Mouse (Mus musculus) limb, embryonic 10.5 days (tissue): ENCODE data around the gene Egr4. TPM values are rescaled to one million over a fixed set of nuclear protein-coding genes. Genes with fewer than 3 reads are reported as not detected.
A peak's percentile ranks its signal among the peaks of the same experiment; 100 is the strongest.

Experiments used
- DNase-seq: peaks from one replicate; pipeline ENCODE4 v3.0.0-alpha.2; 2017; ENCODE audit warnings: low spot score
- H3K27ac ChIP-seq: fragments of 300-500 bp; sonication (generic); 2 replicates; pipeline ENCODE4 v1.5.1; 2016; ENCODE audit warnings: mild to moderate bottlenecking
- H3K27me3 ChIP-seq: fragments of 300-500 bp; sonication (generic); 2 replicates; pipeline ENCODE4 v1.6.1; 2016; ENCODE audit warnings: low read depth, mild to moderate bottlenecking; ENCODE audit not compliant: poor library complexity, severe bottlenecking
- H3K36me3 ChIP-seq: fragments of 300-500 bp; sonication (generic); 2 replicates; pipeline ENCODE4 v1.6.1; 2016; ENCODE audit warnings: mild to moderate bottlenecking, moderate library complexity
- H3K4me1 ChIP-seq: fragments of 300-500 bp; sonication (generic); 2 replicates; pipeline ENCODE4 v1.6.1; 2016
- H3K4me3 ChIP-seq: fragments of 300-500 bp; sonication (generic); 2 replicates; pipeline ENCODE4 v1.5.1; 2016; ENCODE audit warnings: mild to moderate bottlenecking, moderate library complexity
- H3K9me3 ChIP-seq: fragments of 300-500 bp; sonication (generic); replicated peaks from 2 replicates; pipeline ENCODE4 v1.6.1; 2016; ENCODE audit warnings: mild to moderate bottlenecking
- WGBS: fragments of 180-500 bp; shearing (Covaris S2); methylation state at CpG from one replicate; pipeline ENCODE4 v1.1.7; 2016; 5-methylcytosine and 5-hydroxymethylcytosine counted together
- polyA plus RNA-seq: library from polyadenylated mRNA; unstranded; fragments of >200 nt; fragmentation: Nextera tagmentation; extraction: Ambion mirVana; gene quantifications from 2 replicates; pipeline ENCODE4 v1.2.1, GENCODE M21; 2016

Egr4 gene
- polyA plus RNA-seq, 1 experiment from 2014 or later = not detected

DNA sequence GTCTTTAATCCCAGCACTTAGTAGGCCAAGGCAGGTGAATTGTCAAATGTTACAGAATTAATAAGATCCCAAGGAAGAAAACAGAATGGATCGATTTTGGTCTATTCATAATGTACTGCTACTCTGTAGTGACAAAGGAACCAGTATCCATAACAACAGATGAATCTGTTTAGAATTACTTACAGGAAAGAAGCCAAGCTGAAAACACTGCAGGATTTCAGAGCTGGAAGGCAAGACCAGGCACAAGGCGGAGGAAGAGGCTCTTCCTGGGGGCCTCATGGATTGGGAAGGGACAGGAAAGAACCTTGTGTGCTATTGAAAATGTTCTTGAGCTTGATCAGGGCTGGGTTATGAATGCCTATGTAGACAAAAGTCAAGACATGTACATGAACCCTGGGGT lies 27.7 kb downstream of the Egr4 start:
- H3K36me3 ChIP-seq = 0 out of 2 replicates have a peak, but pooled peaks cover under 1% of the 10 kb centered on the region
- peaks cover 51% of the 10 kb centered on the region for H3K4me1 ChIP-seq
- no peak overlapping the region for H3K27ac ChIP-seq
- WGBS = 86% methylated on average over 2 of the region's 2 CpGs
- no peak for DNase-seq
- H3K9me3 ChIP-seq = no peaks in the 10 kb centered on the region
- no peak overlapping the region for H3K4me3 ChIP-seq
- H3K27me3 ChIP-seq = peaks cover 69% of the 10 kb centered on the region

DNA sequence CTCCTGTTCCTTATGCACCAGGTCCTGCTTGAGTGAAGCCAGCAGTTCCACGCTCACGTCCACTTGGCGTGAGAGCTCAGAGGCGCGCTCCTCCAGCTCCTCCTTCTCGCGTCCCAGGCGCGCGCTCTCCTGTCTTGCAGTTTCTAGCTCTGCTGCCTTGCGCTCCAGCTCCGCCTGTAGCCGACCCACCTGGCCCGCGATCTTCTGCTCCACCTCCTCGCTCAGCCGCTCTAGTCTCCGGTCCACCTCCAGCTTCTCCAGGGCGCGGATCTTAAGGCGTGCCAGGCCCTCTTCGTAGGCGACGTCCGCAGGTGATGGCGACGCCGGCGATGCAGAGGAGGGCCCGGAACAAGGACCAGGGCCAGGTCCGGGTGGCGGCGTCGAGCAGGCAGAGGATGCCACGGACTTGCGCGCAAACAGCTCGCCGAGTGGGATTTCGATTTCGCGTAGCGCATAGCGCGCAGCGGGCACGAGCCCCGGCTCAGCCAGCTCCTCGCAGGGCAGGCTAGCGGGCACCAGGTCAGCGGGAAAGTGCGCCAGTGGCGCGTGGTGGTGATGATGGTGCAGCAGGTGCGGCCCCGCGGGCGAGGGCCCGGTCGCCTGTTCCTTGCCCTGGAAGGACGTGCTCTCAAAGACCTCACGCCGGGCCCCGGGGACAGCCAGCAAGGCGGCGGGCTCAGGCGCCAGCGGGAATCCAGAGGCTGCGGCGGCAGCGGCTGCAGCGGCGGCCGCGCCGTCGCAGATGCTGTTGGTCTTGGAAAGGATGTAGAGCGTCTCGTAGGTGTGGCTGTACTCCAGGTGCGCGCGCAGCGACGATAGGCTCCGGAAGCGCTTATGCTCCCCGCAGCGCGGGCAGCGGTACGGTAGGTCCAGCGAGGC lies 29.3 kb downstream of the Egr4 start:
- WGBS = 3% methylated on average over 92 of the region's 92 CpGs
- peak overlapping the region; percentile 45 for H3K4me3 ChIP-seq
- H3K4me1 ChIP-seq = peaks cover 37% of the 10 kb centered on the region
- no peaks in the 10 kb centered on the region for H3K9me3 ChIP-seq
- H3K27me3 ChIP-seq = peaks cover 85% of the 10 kb centered on the region
- DNase-seq = peak; percentile 73
- peak overlapping the region; percentile 72 for H3K27ac ChIP-seq
- H3K36me3 ChIP-seq = peaks cover 9% of the 10 kb centered on the region; the same call in 1 of the 2 replicates

DNA sequence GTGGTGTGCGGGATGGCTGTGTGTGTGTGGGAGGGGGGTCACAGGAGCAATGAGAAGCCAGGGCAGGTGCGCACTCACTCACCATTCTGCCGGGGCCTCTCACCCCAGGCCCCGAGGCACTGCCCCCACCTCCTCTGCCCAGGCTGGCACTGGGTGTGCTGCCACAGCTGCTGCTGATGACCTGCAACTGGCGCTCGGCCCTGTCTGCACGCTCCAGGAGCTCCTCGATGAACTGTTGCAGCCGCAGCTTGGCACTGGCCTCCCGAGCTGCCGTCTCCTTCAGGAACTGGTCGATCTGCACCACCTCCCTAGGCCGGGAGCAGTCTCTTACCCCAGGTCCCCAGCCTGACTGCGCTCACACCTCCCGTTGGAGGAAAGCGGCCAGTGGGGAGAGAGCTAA lies 32.7 kb downstream of the Egr4 start:
- H3K27ac ChIP-seq = no peak overlapping the region
- no peak overlapping the region for H3K4me3 ChIP-seq
- H3K9me3 ChIP-seq = no peaks in the 10 kb centered on the region
- H3K27me3 ChIP-seq = peaks cover 84% of the 10 kb centered on the region
- peaks cover 39% of the 10 kb centered on the region for H3K4me1 ChIP-seq
- peaks cover 9% of the 10 kb centered on the region; the same call in 1 of the 2 replicates for H3K36me3 ChIP-seq
- 75% methylated on average over 16 of the region's 16 CpGs for WGBS
- DNase-seq = no peak

DNA sequence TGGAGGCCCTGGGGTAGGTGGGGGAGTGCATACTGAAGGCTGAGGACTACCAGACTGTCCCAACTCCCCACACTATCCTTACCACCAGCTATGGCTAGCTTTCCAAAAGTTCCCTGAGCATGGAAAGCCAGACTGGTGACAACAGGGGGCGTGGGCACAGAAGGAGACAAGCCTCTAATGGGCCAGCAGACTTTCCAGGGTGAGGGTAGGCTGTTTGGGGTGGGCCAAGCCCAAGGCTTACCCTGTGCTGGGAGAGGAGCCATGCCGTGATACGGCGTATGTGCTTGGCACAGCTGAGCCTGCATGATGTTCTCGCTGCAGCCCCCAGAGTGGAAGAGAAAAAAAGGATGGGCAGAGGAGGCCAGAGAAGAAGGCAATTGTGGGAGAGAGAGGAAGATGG lies 33.4 kb downstream of the Egr4 start:
- no peak overlapping the region for H3K4me3 ChIP-seq
- H3K9me3 ChIP-seq = no peaks in the 10 kb centered on the region
- DNase-seq = no peak
- 88% methylated on average over 5 of the region's 5 CpGs for WGBS
- peaks cover 43% of the 10 kb centered on the region for H3K4me1 ChIP-seq
- no peak overlapping the region for H3K27ac ChIP-seq
- H3K36me3 ChIP-seq = peaks cover 12% of the 10 kb centered on the region; the same call in 1 of the 2 replicates
- peaks cover 82% of the 10 kb centered on the region for H3K27me3 ChIP-seq

DNA sequence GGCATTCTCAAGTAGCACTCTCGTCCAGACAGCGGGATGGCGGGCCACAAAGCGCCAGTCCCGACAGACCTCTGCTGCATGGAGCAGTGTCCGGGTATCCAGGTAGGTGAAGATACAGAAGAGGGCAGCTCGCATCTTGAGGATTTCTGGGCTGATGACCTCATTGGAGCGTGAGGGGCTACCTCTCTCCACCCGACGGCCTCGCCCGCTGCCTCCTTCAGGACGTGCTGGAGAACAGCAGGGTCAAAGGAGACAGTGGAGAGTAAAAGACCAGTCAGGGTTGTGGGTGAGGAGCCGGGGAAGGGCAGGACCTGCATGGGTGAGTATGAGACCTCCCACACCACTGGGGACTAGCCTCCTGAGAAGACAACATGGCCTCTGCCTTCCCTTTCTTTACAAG lies 35.0 kb downstream of the Egr4 start:
- Histone ChIP-seq H3K9me3 (no peaks in the 10 kb centered on the region), H3K4me1 (peaks cover 28% of the 10 kb centered on the region), H3K4me3 (no peak overlapping the region), H3K27me3 (peaks cover 75% of the 10 kb centered on the region), H3K36me3 (peaks cover 13% of the 10 kb centered on the region; the same call in 1 of the 2 replicates), H3K27ac (peak overlapping the region; percentile 14; the same call in 1 of the 2 replicates)
- no peak for DNase-seq
- WGBS = 39% methylated on average over 14 of the region's 14 CpGs

DNA sequence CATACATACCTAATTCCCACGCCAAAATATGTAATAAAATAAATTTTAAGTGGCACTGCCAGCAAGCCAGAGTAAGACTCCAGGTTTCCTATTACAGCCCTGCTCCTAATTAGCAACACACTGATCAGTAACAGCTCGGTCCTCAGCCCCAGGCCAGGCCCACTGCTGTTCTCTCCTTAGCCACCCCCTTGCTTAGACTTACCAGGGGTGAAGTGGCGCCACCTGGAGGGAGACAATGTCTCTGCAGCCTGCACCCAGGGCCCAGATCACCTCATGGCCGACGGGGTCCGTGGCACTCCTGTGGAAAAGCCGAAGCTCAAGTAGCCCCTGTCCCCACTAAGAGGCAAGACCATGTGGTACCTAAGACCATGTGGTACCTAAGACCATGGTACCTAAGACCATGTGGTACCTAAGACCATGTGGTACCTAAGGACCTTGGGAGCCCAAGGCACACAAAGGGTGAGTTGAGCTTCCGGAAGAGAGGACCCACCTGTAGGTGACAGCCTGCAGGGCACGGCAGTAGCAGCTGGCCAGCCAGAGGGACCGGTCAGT lies 35.9 kb downstream of the Egr4 start:
- Histone ChIP-seq H3K4me1 (peaks cover 28% of the 10 kb centered on the region), H3K27ac (peak overlapping the region; percentile 17; the same call in 1 of the 2 replicates), H3K36me3 (peaks cover 13% of the 10 kb centered on the region; the same call in 1 of the 2 replicates), H3K27me3 (peaks cover 71% of the 10 kb centered on the region), H3K4me3 (no peak overlapping the region), H3K9me3 (no peaks in the 10 kb centered on the region)
- peak; percentile 77 for DNase-seq
- 35% methylated on average over 10 of the region's 10 CpGs for WGBS

DNA sequence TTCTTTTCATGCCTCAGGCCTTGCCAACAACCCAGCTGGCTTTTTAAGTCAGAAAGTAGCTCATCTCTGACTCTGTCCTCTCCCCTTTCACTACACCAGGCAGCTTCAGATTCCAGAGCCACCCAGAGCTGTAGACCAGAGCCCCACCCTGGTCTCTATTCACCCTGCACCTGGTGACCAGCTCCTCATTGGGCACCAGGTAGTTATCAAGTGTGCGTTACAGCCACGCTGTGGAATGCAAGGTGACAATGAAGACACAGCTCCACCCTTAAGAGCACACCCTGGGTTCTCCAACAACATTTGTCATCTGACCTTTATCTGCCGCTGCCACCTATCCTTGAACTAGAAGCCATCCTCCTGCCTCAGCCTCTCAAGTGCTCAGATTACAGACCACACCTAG lies 37.8 kb downstream of the Egr4 start:
- peaks cover 60% of the 10 kb centered on the region for H3K27me3 ChIP-seq
- H3K4me3 ChIP-seq = no peak overlapping the region
- no peak overlapping the region for H3K27ac ChIP-seq
- no peak for DNase-seq
- H3K36me3 ChIP-seq = peaks cover 11% of the 10 kb centered on the region; the same call in 1 of the 2 replicates
- H3K4me1 ChIP-seq = peaks cover 33% of the 10 kb centered on the region
- 82% methylated on average over 3 of the region's 3 CpGs for WGBS
- no peaks in the 10 kb centered on the region for H3K9me3 ChIP-seq

DNA sequence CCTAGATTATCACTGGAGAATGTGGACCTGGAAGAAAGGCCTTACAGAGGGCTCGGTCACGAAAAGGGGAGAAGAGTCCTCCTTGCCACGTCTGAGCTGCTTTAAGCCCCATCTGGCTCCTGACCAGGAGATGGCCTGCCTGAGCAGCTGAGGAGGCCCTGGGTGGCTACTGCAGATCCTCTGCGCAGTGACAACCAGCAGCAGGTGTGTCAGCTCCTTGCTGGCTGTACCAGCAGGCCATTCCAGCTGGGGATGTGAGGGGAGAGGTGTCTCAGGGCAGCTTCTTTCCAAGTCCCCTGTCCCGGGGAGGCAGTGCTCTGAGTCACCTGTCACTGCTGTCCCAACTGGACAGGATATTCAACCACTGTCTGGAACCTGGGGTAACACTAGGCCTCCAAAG lies 40.8 kb downstream of the Egr4 start:
- Histone ChIP-seq H3K27me3 (peaks cover 30% of the 10 kb centered on the region), H3K4me1 (peaks cover 22% of the 10 kb centered on the region)
- 58% methylated on average over 5 of the region's 5 CpGs for WGBS

DNA sequence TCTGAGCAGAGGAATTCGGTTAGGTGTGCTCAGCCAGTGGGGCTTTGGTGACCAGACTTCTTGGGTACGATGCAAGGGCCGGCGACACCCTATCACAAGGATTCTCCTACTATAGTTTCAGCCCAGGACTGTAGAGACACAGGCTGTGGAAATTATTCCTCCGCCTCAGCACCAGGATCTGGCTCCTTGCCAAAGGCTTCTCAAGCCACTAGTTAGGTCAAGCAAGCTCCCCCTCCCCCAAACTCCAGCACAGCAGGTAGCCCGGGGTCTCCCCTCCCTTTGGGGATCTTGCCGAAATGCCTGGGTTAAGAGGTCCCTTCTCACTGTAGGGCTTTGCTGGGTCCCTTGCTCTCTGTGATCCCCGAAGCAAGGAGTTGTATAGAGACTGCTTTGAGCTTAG lies 41.4 kb downstream of the Egr4 start:
- 67% methylated on average over 8 of the region's 8 CpGs for WGBS
- peaks cover 27% of the 10 kb centered on the region; the same call in 1 of the 2 replicates for H3K27me3 ChIP-seq
- peaks cover 35% of the 10 kb centered on the region for H3K36me3 ChIP-seq
- peaks cover 16% of the 10 kb centered on the region for H3K4me1 ChIP-seq
- H3K4me3 ChIP-seq = no peak overlapping the region
- DNase-seq = no peak
- H3K9me3 ChIP-seq = no peaks in the 10 kb centered on the region
- H3K27ac ChIP-seq = no peak overlapping the region

More for the DNA sequence above, 40.8 kb downstream of the Egr4 start:
- H3K4me3 ChIP-seq = no peak overlapping the region
- no peak for DNase-seq
- no peaks in the 10 kb centered on the region for H3K9me3 ChIP-seq
- peaks cover 30% of the 10 kb centered on the region for H3K36me3 ChIP-seq
- no peak overlapping the region for H3K27ac ChIP-seq

DNA sequence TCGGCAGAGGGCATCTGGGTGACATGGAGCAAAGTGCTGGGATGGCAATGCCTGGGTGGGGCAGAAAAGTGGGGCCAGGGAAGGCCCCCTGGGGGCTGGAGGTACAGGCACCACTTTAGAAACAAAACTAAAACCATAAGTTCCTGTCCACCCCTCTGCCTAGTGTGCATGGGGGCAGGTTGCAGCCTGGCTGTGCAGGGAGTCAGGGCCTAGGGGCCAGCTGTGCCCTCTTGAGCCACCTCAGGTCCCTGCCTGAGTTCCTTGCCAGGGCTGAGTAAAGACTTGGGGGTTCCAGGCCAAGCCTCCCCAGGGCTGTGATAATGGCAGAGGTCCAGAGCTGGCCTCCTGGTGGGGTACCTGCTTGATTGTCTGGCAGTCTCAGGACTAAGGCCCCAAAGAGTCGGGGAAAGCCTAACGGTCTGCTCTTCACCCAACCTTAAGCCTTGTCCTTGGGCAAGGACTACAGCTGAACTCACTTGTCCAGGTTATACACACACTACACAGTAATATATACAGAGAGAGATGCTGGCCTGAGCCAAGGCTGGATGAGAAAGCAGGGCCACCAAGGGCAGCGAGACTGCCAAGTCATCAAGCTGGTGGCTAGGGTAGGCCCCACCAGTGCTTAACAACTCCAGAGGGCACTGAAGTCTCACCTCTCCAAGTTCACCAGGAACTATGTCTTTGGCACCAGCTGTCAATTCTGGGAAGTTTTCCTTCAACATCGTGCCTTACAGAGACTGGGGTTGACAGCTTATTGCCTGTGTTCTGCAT lies 43.5 kb downstream of the Egr4 start:
- peaks cover 8% of the 10 kb centered on the region; the same call in 1 of the 2 replicates for H3K4me1 ChIP-seq
- 0 out of 2 replicates have a peak, but pooled peaks cover 21% of the 10 kb centered on the region for H3K27me3 ChIP-seq
- H3K27ac ChIP-seq = no peak overlapping the region
- peaks cover 53% of the 10 kb centered on the region for H3K36me3 ChIP-seq
- DNase-seq = no peak
- H3K4me3 ChIP-seq = no peak overlapping the region
- no peaks in the 10 kb centered on the region for H3K9me3 ChIP-seq
- 80% methylated on average over 5 of the region's 5 CpGs for WGBS

DNA sequence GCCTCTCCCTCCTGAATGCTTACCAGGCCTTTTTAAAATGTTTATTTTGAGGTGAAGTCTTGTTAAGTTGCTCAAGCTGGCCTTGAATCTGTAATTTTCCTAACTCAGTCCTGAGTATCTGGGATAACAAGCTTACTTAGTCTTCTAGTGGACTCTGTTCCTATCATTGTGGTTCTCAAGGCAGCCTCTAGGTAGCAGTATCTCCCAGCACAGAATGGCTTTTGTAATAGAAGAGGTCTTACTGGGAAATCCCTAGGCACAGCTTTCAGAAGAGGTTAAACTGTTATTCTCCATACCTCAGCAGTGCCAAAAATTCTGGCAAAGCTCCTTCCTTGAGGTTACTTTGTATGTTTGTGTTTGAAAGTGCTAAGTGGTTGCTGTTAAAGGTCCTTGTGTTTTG lies 48.0 kb downstream of the Egr4 start:
- no peak overlapping the region for H3K27ac ChIP-seq
- DNase-seq = no peak
- H3K4me3 ChIP-seq = no peak overlapping the region
- H3K4me1 ChIP-seq = no peaks in the 10 kb centered on the region
- no peaks in the 10 kb centered on the region for H3K9me3 ChIP-seq
- peaks cover 97% of the 10 kb centered on the region for H3K36me3 ChIP-seq
- no peaks in the 10 kb centered on the region for H3K27me3 ChIP-seq
